Mouse (Mus musculus): ENCODE data around the gene Tmem163.

DNA sequence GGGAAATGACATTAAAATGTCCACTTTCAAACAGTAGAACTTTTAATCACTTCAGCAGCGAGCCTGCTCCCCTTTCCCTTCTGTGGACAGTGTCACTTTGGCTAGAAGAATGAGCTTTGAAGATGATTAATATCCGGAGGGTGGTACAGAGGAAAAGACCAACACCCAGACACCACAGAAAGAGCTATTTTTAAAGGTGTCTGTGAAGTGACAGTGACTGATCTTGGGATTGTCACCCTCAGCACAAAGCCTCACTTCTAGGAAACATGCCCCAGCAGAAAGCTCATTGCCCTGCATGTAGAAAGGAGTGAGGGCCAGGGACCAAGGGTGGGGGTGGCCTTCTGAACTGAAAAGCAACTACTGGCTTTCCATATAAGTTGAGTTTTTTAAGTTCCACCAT, 41.4 kb downstream of the Tmem163 start:
- TF ChIP-seq POLR2A (IDR thresholded peaks at IDR 0.05; ENCODE audit: low read depth, low read length) (no peak), CTCF (conservative IDR thresholded peaks at IDR 0.05; ENCODE audit: insufficient read depth, insufficient read length, low read depth, low read length) (no peak)
